Comparison of ENCODE assay signal across 9 mouse cellular contexts in genomic region chr10:61877787-61878186, GRCm38 (mm10).
DNase-seq lines count a peak whose midpoint lies in the region; ATAC-seq and TF ChIP-seq lines count a peak whose summit lies in the region.
"Had no signal": no experiment of that assay in that cellular context is flagged by ENCODE, and none has a peak within 500 bp of the region (broad histone marks: within the 10 kb centered on the region; RNA-seq: fewer than 3 reads in every experiment).

No protein-coding gene starts in this region.

- H3K4me3 ChIP-seq in cerebellum, adult 2 months (replicated peaks; ENCODE audit: insufficient read depth, low read depth, low read length): no peak overlapping the region
- no peak overlapping the region for H3K4me3 ChIP-seq in hindbrain, embryonic 12.5 days
- H3K4me3 ChIP-seq: lung, embryonic 15.5 days had no signal

- no peaks in the 10 kb centered on the region for H3K9me3 ChIP-seq in hindbrain, embryonic 12.5 days (replicated peaks)
- H3K9me3 ChIP-seq: lung, embryonic 15.5 days had no signal

- no peaks in the 10 kb centered on the region for H3K4me1 ChIP-seq in cerebellum, adult 2 months (ENCODE audit: control insufficient read depth, insufficient read depth, low read length)
- peaks cover 10% of the 10 kb centered on the region for H3K4me1 ChIP-seq in hindbrain, embryonic 12.5 days

- peak; percentile 39 for ATAC-seq in hindbrain, embryonic 12.5 days (ENCODE audit: low FRiP score)

- peak; percentile 82 for TF ChIP-seq CTCF in cerebellum, adult 2 months (IDR thresholded peaks at IDR 0.05; ENCODE audit: borderline replicate concordance, insufficient read depth, low read depth, low read length)

- 15% methylated on average over 6 of the region's 6 CpGs for WGBS in cerebellum, adult 2 months
- WGBS in hindbrain, embryonic 12.5 days: 11% methylated on average over 6 of the region's 6 CpGs

- no peaks in the 10 kb centered on the region for H3K27me3 ChIP-seq in cerebellum, adult 2 months (ENCODE audit: control insufficient read depth, insufficient read depth, low read length)
- peaks cover 11% of the 10 kb centered on the region; the same call in 1 of the 2 replicates for H3K27me3 ChIP-seq in hindbrain, embryonic 12.5 days

- H3K36me3 ChIP-seq in hindbrain, embryonic 12.5 days: no peaks in the 10 kb centered on the region
- H3K36me3 ChIP-seq: lung, embryonic 15.5 days had no signal

- H3K27ac ChIP-seq in cerebellum, adult 2 months (ENCODE audit: insufficient read depth, low read length): no peak overlapping the region
- H3K27ac ChIP-seq in hindbrain, embryonic 12.5 days: no peak overlapping the region

- peak; percentile 22 for DNase-seq in Muller cell, postnatal 12 days (ENCODE audit: inconsistent ontology term)
- DNase-seq in cerebellum, adult 2 months: peak; percentile 28 to 54
- peak; percentile 77 for DNase-seq in forelimb bud, embryonic 11.5 days (ENCODE audit: low read depth, low spot score)
- DNase-seq in layer of hippocampus, adult 9-11 months: peak; percentile 4
- peak; percentile 76 for DNase-seq in lung, postnatal 14 days
- peak; percentile 46 to 71 for DNase-seq in right cerebral cortex, postnatal 10 days (ENCODE audit: low spot score in 2 of 2)
- peak; percentile 61 to 84 for DNase-seq in urinary bladder, postnatal 4 days (ENCODE audit: low spot score in 2 of 2)

- no peak for TF ChIP-seq POLR2A in cerebellum, adult 2 months (IDR thresholded peaks at IDR 0.05; ENCODE audit: borderline replicate concordance, insufficient read depth, low read length)

- no peak overlapping the region for H3K9ac ChIP-seq in hindbrain, embryonic 12.5 days
- H3K9ac ChIP-seq: lung, embryonic 15.5 days had no signal

- H3K4me2 ChIP-seq in hindbrain, embryonic 12.5 days (replicated peaks): no peak overlapping the region
- H3K4me2 ChIP-seq: lung, embryonic 15.5 days had no signal

Comparison
In these comparisons a context has a peak if more than half of its experiments do, and no peak if none do; other contexts are left out.
1. DNase-seq: peak in every context shown above with its lines; median percentile 77 in forelimb bud, embryonic 11.5 days; 76 in lung, postnatal 14 days; 72 in urinary bladder, postnatal 4 days; 58 in right cerebral cortex, postnatal 10 days; 41 in cerebellum, adult 2 months; 22 in Muller cell, postnatal 12 days; 4 in layer of hippocampus, adult 9-11 months.